Mouse (Mus musculus) cerebellum, adult 9-11 months (tissue): ENCODE measurements at regions not wholly inside any gene's neighbourhood (a gene's known extent, or its start where the extent isn't known, plus 50 kb on each side); places are given as distances from the start of the nearest gene placed in this dataset.

Source experiments
- DNase-seq: peaks from one replicate; pipeline ENCODE4 v3.0.0; 2022

GRCm38 (mm10) chr8:103442420-103443125, 657.1 kb upstream of the Cdh11 start:
- no peak for DNase-seq

- DNase-seq, result no peak
These were observed 656.8 kb upstream of the Cdh5 start for GRCm38 (mm10) chr8:103444577-103444976.

GRCm38 (mm10) chr8:103445378-103445777, 656.0 kb upstream of the Cdh5 start:
- no peak for DNase-seq

GRCm38 (mm10) chr8:103447916-103448315, 653.5 kb upstream of the Cdh5 start:
- DNase-seq, result no peak

GRCm38 (mm10) chr8:103451381-103452018, 649.9 kb upstream of the Cdh5 start:
- no peak for DNase-seq

- no peak for DNase-seq
These were observed 644.2 kb upstream of the Cdh5 start for GRCm38 (mm10) chr8:103457176-103457575.

GRCm38 (mm10) chr8:103463557-103463956, 637.9 kb upstream of the Cdh5 start:
- no peak for DNase-seq

GRCm38 (mm10) chr8:103464777-103465353, 636.6 kb upstream of the Cdh5 start:
- no peak for DNase-seq

GRCm38 (mm10) chr8:103467536-103468160, 633.8 kb upstream of the Cdh5 start:
- DNase-seq, result no peak

GRCm38 (mm10) chr8:103469049-103469448, 632.4 kb upstream of the Cdh5 start:
- no peak for DNase-seq

- no peak for DNase-seq
These were observed 631.1 kb upstream of the Cdh5 start for GRCm38 (mm10) chr8:103470316-103470715.

- DNase-seq, result no peak
These were observed 625.3 kb upstream of the Cdh5 start for GRCm38 (mm10) chr8:103475816-103476797.

- no peak for DNase-seq
These were observed 619.2 kb upstream of the Cdh5 start for GRCm38 (mm10) chr8:103482033-103482720.

GRCm38 (mm10) chr8:103485441-103485840, 616.0 kb upstream of the Cdh5 start:
- no peak for DNase-seq

- no peak for DNase-seq
These were observed 612.0 kb upstream of the Cdh5 start for GRCm38 (mm10) chr8:103489411-103489810.

GRCm38 (mm10) chr8:103492914-103493517, 608.4 kb upstream of the Cdh5 start:
- no peak for DNase-seq

GRCm38 (mm10) chr8:103493932-103494493, 607.4 kb upstream of the Cdh5 start:
- no peak for DNase-seq

- DNase-seq, result no peak
These were observed 606.8 kb upstream of the Cdh5 start for GRCm38 (mm10) chr8:103494670-103495069.

GRCm38 (mm10) chr8:103501328-103501727, 600.1 kb upstream of the Cdh5 start:
- DNase-seq, result no peak

GRCm38 (mm10) chr8:103502991-103503767, 598.2 kb upstream of the Cdh5 start:
- DNase-seq, result no peak
